Mouse (Mus musculus) ES-E14 (cell line): ENCODE data around the gene Gabrb3. TPM values are rescaled to one million over a fixed set of nuclear protein-coding genes. Genes with fewer than 3 reads are reported as not detected.

Experiments used
- DNase-seq: peaks from one replicate; pipeline ENCODE4 v3.0.0-alpha.2; 2013; ENCODE audit warnings: low read depth, low spot score
- H3K27ac ChIP-seq: 2 replicates; pipeline ENCODE4 v1.5.1; 2012; ENCODE audit warnings: low read depth, mild to moderate bottlenecking, low read length, moderate library complexity, mixed read lengths; ENCODE audit not compliant: poor library complexity, insufficient read depth, severe bottlenecking
- H3K36me3 ChIP-seq: 2 replicates; pipeline ENCODE4 v1.6.1; 2012; ENCODE audit warnings: mild to moderate bottlenecking, low read length, moderate library complexity, mixed read lengths; ENCODE audit not compliant: control insufficient read depth, poor library complexity, insufficient read depth, severe bottlenecking
- H3K4me1 ChIP-seq, 2 experiments: fragments of 150-350 bp in 1 of 2; sonication (generic) in 1 of 2; 2 replicates each; pipeline ENCODE4 v1.6.1; 2012; ENCODE audit warnings: low read length in 2 of 2, mild to moderate bottlenecking in 1 of 2, mixed read lengths in 1 of 2; ENCODE audit not compliant: control insufficient read depth in 2 of 2, insufficient read depth in 2 of 2, poor library complexity in 1 of 2
- H3K4me3 ChIP-seq, 2 experiments: fragments of 150-350 bp in 1 of 2; sonication (generic) in 1 of 2; 2 replicates each; pipeline ENCODE4 v1.5.1; 2012; ENCODE audit warnings: low read length in 2 of 2, low read depth in 1 of 2, mild to moderate bottlenecking in 1 of 2, mixed read lengths in 1 of 2; ENCODE audit not compliant: insufficient read depth in 1 of 2, poor library complexity in 1 of 2, severe bottlenecking in 1 of 2
- H3K9ac ChIP-seq: 2 replicates; pipeline ENCODE4 v1.6.1; 2012; ENCODE audit warnings: low read depth, mild to moderate bottlenecking, low read length, mixed read lengths; ENCODE audit not compliant: poor library complexity, insufficient read depth, severe bottlenecking
- H3K9me3 ChIP-seq: fragments of 150-350 bp; sonication (generic); 2 replicates; pipeline ENCODE4 v1.6.1; 2012; ENCODE audit warnings: low read depth, mild to moderate bottlenecking, low read length; ENCODE audit not compliant: control insufficient read depth, insufficient read depth
- CHD2 ChIP-seq: IDR thresholded peaks from 2 replicates; pipeline ENCODE4 v1.6.1; 2014; ENCODE audit warnings: mild to moderate bottlenecking, low read depth, low read length, inconsistent platforms
- HCFC1 ChIP-seq: IDR thresholded peaks from 2 replicates; pipeline ENCODE4 v1.6.1; 2012; ENCODE audit warnings: low read length, inconsistent platforms, borderline replicate concordance; ENCODE audit not compliant: insufficient read depth
- MAFK ChIP-seq: IDR thresholded peaks from 2 replicates; pipeline ENCODE4 v1.6.1; 2014; ENCODE audit warnings: mild to moderate bottlenecking, low read depth, low read length, inconsistent platforms; ENCODE audit not compliant: insufficient read depth
- ZC3H11A ChIP-seq: IDR thresholded peaks from 2 replicates; pipeline ENCODE4 v1.6.1; 2012; ENCODE audit warnings: low read depth, mild to moderate bottlenecking, inconsistent platforms, low read length, borderline replicate concordance
- ZNF384 ChIP-seq: IDR thresholded peaks from 2 replicates; pipeline ENCODE4 v1.6.1; 2012; ENCODE audit warnings: low read depth, low read length, inconsistent platforms
- in situ Hi-C, 2 experiments: fragments of 600-800 bp; cut with MboI; formaldehyde crosslinking; loops; one replicate each; pipeline ENCODE4 v1.15.1; 2025; ENCODE audit warnings: low sequenced_read_pairs in 2 of 2, inconsistent platforms in 1 of 2; ENCODE audit not compliant: unreplicated experiment in 2 of 2
- total RNA-seq: library from RNA; depleted of rRNA; stranded (reverse); fragments of 300-350 nt; gene quantifications from 2 replicates; pipeline ENCODE4 v1.2.3, GENCODE M21; 2012

The Gabrb3 gene
- total RNA-seq, 1 experiment = 4.9 TPM

GRCm38 (mm10) chr7:57422675-57423074, 3.2 kb downstream of the Gabrb3 start:
- TF ChIP-seq ZNF384 (no peak), CHD2 (no peak), ZC3H11A (no peak), MAFK (no peak), HCFC1 (no peak)
- Histone ChIP-seq H3K4me3 (no peak overlapping the region), H3K9ac (no peak overlapping the region), H3K9me3 (no peaks in the 10 kb centered on the region), H3K36me3 (no peaks in the 10 kb centered on the region), H3K27ac (no peak overlapping the region), H3K4me1 (no peaks in the 10 kb centered on the region)
- in situ Hi-C loops = no loop called here
- no peak for DNase-seq

- Histone ChIP-seq H3K27ac (no peak overlapping the region), H3K36me3 (no peaks in the 10 kb centered on the region), H3K4me1 (no peaks in the 10 kb centered on the region), H3K9ac (no peak overlapping the region), H3K4me3 (no peak overlapping the region), H3K9me3 (no peaks in the 10 kb centered on the region)
- TF ChIP-seq MAFK = no peak
- no peak for TF ChIP-seq HCFC1
- TF ChIP-seq CHD2 = no peak
- TF ChIP-seq ZNF384 = no peak
- no peak for TF ChIP-seq ZC3H11A
- in situ Hi-C loops = no loop called here
- no peak for DNase-seq
Measured at GRCm38 (mm10) chr7:57448239-57448638, 28.7 kb downstream of the Gabrb3 start.

GRCm38 (mm10) chr7:57460354-57460753, 40.9 kb downstream of the Gabrb3 start:
- Histone ChIP-seq H3K9me3 (no peaks in the 10 kb centered on the region), H3K9ac (no peak overlapping the region), H3K27ac (no peak overlapping the region), H3K4me3 (no peak overlapping the region), H3K36me3 (no peaks in the 10 kb centered on the region), H3K4me1 (no peaks in the 10 kb centered on the region)
- peak; percentile 21 for DNase-seq
- in situ Hi-C loops = loop anchor here in 1 of 2 experiments (25.0 kb wide), 1 partner anchor 523 kb away; no protein-coding TSS in a partner anchor
- TF ChIP-seq HCFC1 (no peak), CHD2 (no peak), ZNF384 (no peak)

- in situ Hi-C loops = loop anchor here (10.0 to 25.0 kb wide), 2 partner anchors 507 to 534 kb away; no protein-coding TSS in a partner anchor
- no peak for DNase-seq
- no peak for TF ChIP-seq CHD2
- no peak for TF ChIP-seq HCFC1
- TF ChIP-seq MAFK = no peak
- TF ChIP-seq ZNF384 = no peak
- TF ChIP-seq ZC3H11A = no peak
- Histone ChIP-seq H3K36me3 (no peaks in the 10 kb centered on the region), H3K9ac (no peak overlapping the region), H3K9me3 (no peaks in the 10 kb centered on the region), H3K27ac (no peak overlapping the region), H3K4me1 (no peaks in the 10 kb centered on the region), H3K4me3 (no peak overlapping the region)
Measured at GRCm38 (mm10) chr7:57471316-57471715, 51.8 kb downstream of the Gabrb3 start.

DNA sequence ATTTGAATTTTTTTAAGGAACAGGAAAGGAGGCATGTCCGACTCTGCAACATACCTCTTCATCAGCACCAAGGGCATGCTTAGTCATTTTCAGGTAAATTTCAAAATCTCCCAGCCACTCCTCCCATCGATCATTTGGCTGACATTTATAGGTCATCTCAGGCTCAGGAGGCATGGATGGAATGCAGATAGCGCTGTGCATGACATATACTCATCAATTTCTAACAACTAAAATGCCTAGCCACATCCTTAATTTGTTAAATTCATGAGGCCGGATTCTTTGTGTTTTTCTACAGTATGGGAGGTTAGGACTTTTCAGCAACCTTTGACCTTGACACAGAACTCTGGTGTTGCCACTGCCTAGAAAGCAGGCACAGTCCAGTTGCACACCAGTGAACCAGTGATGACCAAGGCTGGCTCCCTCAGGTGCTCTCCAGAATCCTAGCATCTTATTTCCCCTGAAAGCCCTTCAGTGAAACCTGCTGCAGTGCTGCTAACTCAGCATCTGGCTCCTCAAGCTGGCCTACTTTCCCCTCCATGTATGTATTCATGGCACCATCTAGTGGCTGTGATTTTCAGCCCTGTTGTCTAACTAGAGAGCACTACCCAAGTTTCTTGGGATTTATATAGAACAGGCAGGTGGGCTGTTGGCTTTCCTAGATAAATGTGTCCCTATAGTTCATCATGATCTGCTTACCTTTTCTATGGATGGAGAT, 54.5 kb downstream of the Gabrb3 start:
- in situ Hi-C loops = loop anchor here (10.0 to 25.0 kb wide), 2 partner anchors 509 to 537 kb away; no protein-coding TSS in a partner anchor

More for the DNA sequence above, 54.5 kb downstream of the Gabrb3 start:
- Histone ChIP-seq H3K9ac (no peak overlapping the region), H3K4me1 (no peaks in the 10 kb centered on the region), H3K27ac (no peak overlapping the region), H3K9me3 (no peaks in the 10 kb centered on the region), H3K4me3 (no peak overlapping the region), H3K36me3 (no peaks in the 10 kb centered on the region)
- DNase-seq = peak; percentile 21
- TF ChIP-seq HCFC1 (no peak), ZNF384 (no peak), ZC3H11A (peak; percentile 35; the same call in 1 of the 2 replicates), CHD2 (no peak), MAFK (no peak)
